Mouse (Mus musculus) hindbrain, embryonic 15.5 days (tissue): ENCODE measurements around the gene Fam50b. TPM values are rescaled to one million over a fixed set of nuclear protein-coding genes. Genes with fewer than 3 reads are reported as not detected.

Experiments
- ATAC-seq: fragments of 200-750 bp; cut with Nextera tagmentation; 2 replicates; pipeline ENCODE4 v1.8.0; 2017; ENCODE audit warnings: low read depth, moderate number of reproducible peaks, moderate TSS enrichment; ENCODE audit not compliant: low FRiP score
- H3K27ac ChIP-seq: fragments of 300-500 bp; sonication (generic); replicated peaks from 2 replicates; pipeline ENCODE4 v1.5.1; 2015; ENCODE audit warnings: mild to moderate bottlenecking, inconsistent platforms
- H3K27me3 ChIP-seq: fragments of 300-500 bp; sonication (generic); 2 replicates; pipeline ENCODE4 v1.6.1; 2015; ENCODE audit warnings: control low read depth, inconsistent platforms
- H3K36me3 ChIP-seq: fragments of 300-500 bp; sonication (generic); 2 replicates; pipeline ENCODE4 v1.6.1; 2015; ENCODE audit warnings: control low read depth, inconsistent platforms
- H3K4me1 ChIP-seq: fragments of 300-500 bp; sonication (generic); replicated peaks from 2 replicates; pipeline ENCODE4 v1.6.1; 2015; ENCODE audit warnings: control low read depth, inconsistent platforms
- H3K4me2 ChIP-seq: fragments of 300-500 bp; sonication (generic); 2 replicates; pipeline ENCODE4 v1.6.1; 2015; ENCODE audit warnings: moderate library complexity, mild to moderate bottlenecking, inconsistent platforms
- H3K4me3 ChIP-seq: fragments of 300-500 bp; sonication (generic); 2 replicates; pipeline ENCODE4 v1.5.1; 2015; ENCODE audit warnings: mild to moderate bottlenecking, inconsistent platforms
- H3K9ac ChIP-seq: fragments of 300-500 bp; sonication (generic); 2 replicates; pipeline ENCODE4 v1.6.1; 2015; ENCODE audit warnings: inconsistent platforms
- H3K9me3 ChIP-seq: fragments of 300-500 bp; sonication (generic); 2 replicates; pipeline ENCODE4 v1.6.1; 2016; ENCODE audit warnings: control low read depth, inconsistent platforms
- WGBS: fragments of 180-500 bp; shearing (Covaris S2); methylation state at CpG from one replicate; pipeline ENCODE4 v1.1.7; 2015; 5-methylcytosine and 5-hydroxymethylcytosine counted together
- polyA plus RNA-seq: library from polyadenylated mRNA; unstranded; fragments of >200 nt; fragmentation: Nextera tagmentation; extraction: Ambion mirVana; gene quantifications from 2 replicates; pipeline ENCODE4 v1.2.1, GENCODE M21; 2015

Fam50b gene
- not detected in 2 replicates for polyA plus RNA-seq

- ATAC-seq: peak; percentile 65; the same call in 1 of the 2 replicates
- WGBS: 30% methylated on average over 5 of the region's 5 CpGs
- Histone ChIP-seq H3K4me2 (0 out of 2 replicates have a peak within 1 kb of the TSS, but pooled peaks have one; percentile 9), H3K9me3 (no peaks in the 10 kb centered on the region), H3K9ac (no peak within 1 kb of the TSS), H3K4me1 (peaks cover 9% of the 10 kb centered on the region; the same call in 1 of the 2 replicates), H3K36me3 (no peaks in the 10 kb centered on the region), H3K27ac (no peak within 1 kb of the TSS), H3K27me3 (no peaks in the 10 kb centered on the region), H3K4me3 (no peak within 1 kb of the TSS)
Observed at GRCm38 (mm10) chr13:34734686-34735085, at the start of gene Fam50b. Fam50b (plus strand) TSS chr13:34734850.

- WGBS: 69% methylated on average over 7 of the region's 7 CpGs
- H3K36me3 ChIP-seq: no peaks in the 10 kb centered on the region
- no peak overlapping the region for H3K9ac ChIP-seq
- no peaks in the 10 kb centered on the region for H3K4me1 ChIP-seq
- no peak for ATAC-seq
- H3K27me3 ChIP-seq: no peaks in the 10 kb centered on the region
- H3K4me3 ChIP-seq: no peak overlapping the region
- no peak overlapping the region for H3K4me2 ChIP-seq
- no peak overlapping the region for H3K27ac ChIP-seq
- no peaks in the 10 kb centered on the region for H3K9me3 ChIP-seq
Observed at GRCm38 (mm10) chr13:34685008-34685765, 49.5 kb upstream of the Fam50b start.

DNA sequence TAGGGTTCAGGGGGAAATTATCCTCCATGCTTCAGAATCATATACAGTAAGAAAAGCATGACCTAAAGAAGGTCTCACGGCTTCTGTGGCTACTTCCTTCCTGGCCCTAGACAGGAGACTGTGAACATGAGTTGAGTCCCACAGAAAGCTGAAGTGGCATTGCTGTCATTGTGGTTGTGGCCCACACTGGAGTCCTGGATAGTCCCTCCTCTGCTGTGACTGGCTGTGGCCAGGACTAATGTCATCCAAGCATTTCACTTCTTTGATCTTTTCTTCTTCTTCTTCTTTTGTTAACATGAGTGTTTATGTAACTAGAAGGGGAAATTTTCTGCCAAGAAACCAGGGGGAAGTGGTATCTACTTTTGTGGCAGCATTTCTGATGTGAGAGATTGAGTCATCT is 43.6 kb upstream of the Fam50b start:
- no peak for ATAC-seq
- 89% methylated on average over 1 of the region's 1 CpGs for WGBS
- H3K9me3 ChIP-seq: no peaks in the 10 kb centered on the region

DNA sequence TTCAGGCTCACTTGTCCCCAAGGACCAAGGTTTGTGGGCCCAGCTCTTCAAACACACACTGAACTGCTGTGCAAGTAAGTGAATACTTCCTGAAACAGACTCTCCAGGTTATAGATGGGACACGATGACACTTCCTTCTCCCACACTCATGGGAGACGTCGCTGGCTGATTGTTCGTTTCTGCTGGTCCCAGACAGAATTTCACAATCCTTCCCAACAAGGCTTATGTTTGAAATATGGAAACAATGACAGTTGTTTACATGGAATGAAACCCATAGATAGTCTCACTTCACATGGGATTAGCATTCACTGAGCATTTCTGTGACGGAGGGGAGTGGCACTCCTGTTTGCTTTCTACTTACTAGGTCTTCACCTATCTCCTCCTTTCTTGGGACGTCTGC is 41.5 kb upstream of the Fam50b start:
- ATAC-seq: no peak
- no peaks in the 10 kb centered on the region for H3K4me1 ChIP-seq
- H3K9ac ChIP-seq: no peak overlapping the region
- H3K27ac ChIP-seq: no peak overlapping the region
- 84% methylated on average over 6 of the region's 6 CpGs for WGBS
- H3K36me3 ChIP-seq: no peaks in the 10 kb centered on the region
- no peak overlapping the region for H3K4me2 ChIP-seq
- no peaks in the 10 kb centered on the region for H3K27me3 ChIP-seq
- no peak overlapping the region for H3K4me3 ChIP-seq
- no peaks in the 10 kb centered on the region for H3K9me3 ChIP-seq

More for the DNA sequence above, 43.6 kb upstream of the Fam50b start:
- no peak overlapping the region for H3K9ac ChIP-seq
- H3K27ac ChIP-seq: no peak overlapping the region
- H3K27me3 ChIP-seq: no peaks in the 10 kb centered on the region
- no peaks in the 10 kb centered on the region for H3K36me3 ChIP-seq
- no peak overlapping the region for H3K4me3 ChIP-seq
- no peaks in the 10 kb centered on the region for H3K4me1 ChIP-seq
- H3K4me2 ChIP-seq: no peak overlapping the region

- H3K27ac ChIP-seq: no peak overlapping the region
- H3K9me3 ChIP-seq: no peaks in the 10 kb centered on the region
- no peak overlapping the region for H3K4me3 ChIP-seq
- H3K9ac ChIP-seq: no peak overlapping the region
- H3K4me2 ChIP-seq: no peak overlapping the region
- ATAC-seq: no peak
- no peaks in the 10 kb centered on the region for H3K36me3 ChIP-seq
- 88% methylated on average over 7 of the region's 7 CpGs for WGBS
- H3K27me3 ChIP-seq: no peaks in the 10 kb centered on the region
- no peaks in the 10 kb centered on the region for H3K4me1 ChIP-seq
Observed at GRCm38 (mm10) chr13:34696734-34697332, 37.8 kb upstream of the Fam50b start.

DNA sequence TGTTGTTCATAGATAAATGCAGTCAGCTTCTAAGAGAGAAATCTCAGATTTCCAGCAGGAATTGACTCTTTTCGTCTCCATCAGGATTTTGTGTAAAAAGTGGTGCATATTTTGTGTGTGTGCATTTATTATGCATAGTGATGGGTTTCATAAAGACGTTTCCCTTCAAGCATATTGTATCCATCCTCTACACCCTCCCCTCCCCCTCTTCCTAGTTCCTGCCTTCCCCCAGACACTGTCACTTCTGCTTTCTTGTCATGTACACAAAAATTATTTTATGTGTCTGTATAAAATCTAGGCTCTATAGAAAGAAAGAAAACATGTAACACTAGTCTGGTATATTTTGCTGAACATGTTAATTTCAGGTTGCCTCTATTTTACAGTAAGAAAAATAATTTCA is 34.6 kb upstream of the Fam50b start:
- no peak for ATAC-seq
- H3K4me3 ChIP-seq: no peak overlapping the region
- WGBS: 62% methylated on average over 2 of the region's 2 CpGs
- no peak overlapping the region for H3K9ac ChIP-seq
- H3K27me3 ChIP-seq: no peaks in the 10 kb centered on the region
- H3K27ac ChIP-seq: no peak overlapping the region
- no peak overlapping the region for H3K4me2 ChIP-seq
- no peaks in the 10 kb centered on the region for H3K4me1 ChIP-seq
- no peaks in the 10 kb centered on the region for H3K9me3 ChIP-seq
- H3K36me3 ChIP-seq: no peaks in the 10 kb centered on the region

- Histone ChIP-seq H3K4me2 (no peak overlapping the region), H3K4me1 (no peaks in the 10 kb centered on the region), H3K9me3 (no peaks in the 10 kb centered on the region), H3K9ac (no peak overlapping the region), H3K36me3 (no peaks in the 10 kb centered on the region), H3K4me3 (no peak overlapping the region), H3K27ac (no peak overlapping the region), H3K27me3 (no peaks in the 10 kb centered on the region)
- 95% methylated on average over 1 of the region's 1 CpGs for WGBS
- ATAC-seq: no peak
Observed at GRCm38 (mm10) chr13:34700630-34701029, 34.0 kb upstream of the Fam50b start.

- no peak for ATAC-seq
- H3K9me3 ChIP-seq: no peaks in the 10 kb centered on the region
- no peaks in the 10 kb centered on the region for H3K4me1 ChIP-seq
- H3K9ac ChIP-seq: no peak overlapping the region
- H3K4me2 ChIP-seq: no peak overlapping the region
- no peaks in the 10 kb centered on the region for H3K27me3 ChIP-seq
- H3K27ac ChIP-seq: no peak overlapping the region
- WGBS: 65% methylated on average over 2 of the region's 2 CpGs
- no peaks in the 10 kb centered on the region for H3K36me3 ChIP-seq
- H3K4me3 ChIP-seq: no peak overlapping the region
Observed at GRCm38 (mm10) chr13:34703301-34703700, 31.3 kb upstream of the Fam50b start.

DNA sequence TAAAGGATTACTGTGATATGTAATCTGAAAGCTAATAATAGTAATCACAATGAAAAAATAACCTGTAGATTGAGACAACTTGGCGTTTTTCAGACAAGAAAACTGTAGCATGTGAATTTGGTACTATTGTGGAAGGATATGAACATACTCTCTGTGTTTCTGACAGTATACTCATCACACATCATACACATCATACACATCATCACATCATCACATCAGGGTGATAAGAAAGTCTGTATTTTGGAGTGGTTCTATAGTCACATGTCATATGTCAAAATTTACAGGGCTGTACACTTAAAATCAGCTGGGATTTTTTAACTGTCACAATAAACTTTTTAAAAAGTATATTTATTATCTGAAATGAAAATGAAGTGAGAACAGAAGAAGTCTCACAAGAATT is 30.9 kb upstream of the Fam50b start:
- 85% methylated on average over 1 of the region's 1 CpGs for WGBS
- no peak overlapping the region for H3K4me3 ChIP-seq
- no peaks in the 10 kb centered on the region for H3K4me1 ChIP-seq
- no peaks in the 10 kb centered on the region for H3K36me3 ChIP-seq
- no peak overlapping the region for H3K4me2 ChIP-seq
- H3K27ac ChIP-seq: no peak overlapping the region
- no peak for ATAC-seq
- no peaks in the 10 kb centered on the region for H3K9me3 ChIP-seq
- H3K27me3 ChIP-seq: no peaks in the 10 kb centered on the region
- no peak overlapping the region for H3K9ac ChIP-seq

- ATAC-seq: no peak
- WGBS: 27% methylated on average over 3 of the region's 3 CpGs
- Histone ChIP-seq H3K9me3 (no peaks in the 10 kb centered on the region), H3K27me3 (no peaks in the 10 kb centered on the region), H3K27ac (no peak overlapping the region), H3K36me3 (no peaks in the 10 kb centered on the region), H3K4me1 (no peaks in the 10 kb centered on the region), H3K4me2 (no peak overlapping the region), H3K4me3 (no peak overlapping the region), H3K9ac (no peak overlapping the region)
Observed at GRCm38 (mm10) chr13:34704835-34705234, 29.8 kb upstream of the Fam50b start.

DNA sequence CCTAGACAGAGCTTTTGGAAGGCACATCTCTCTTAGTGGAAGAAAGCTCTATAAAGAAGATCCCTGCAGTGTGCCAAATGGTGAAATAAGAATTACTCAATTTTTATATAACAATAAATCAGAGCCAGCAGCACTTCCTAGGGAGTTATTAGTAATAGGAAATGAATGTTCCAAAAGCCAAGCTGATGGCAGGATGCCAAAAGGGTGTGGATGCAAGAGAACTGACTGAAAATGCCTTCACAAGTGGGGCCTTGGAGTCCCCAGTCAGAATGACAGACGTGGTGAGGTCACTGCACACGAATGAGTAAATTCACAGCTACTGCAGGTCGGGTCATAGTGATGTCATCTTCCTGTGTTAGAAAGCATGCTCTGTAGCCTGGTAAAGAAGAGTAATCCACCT is 25.7 kb upstream of the Fam50b start:
- Histone ChIP-seq H3K4me3 (no peak overlapping the region), H3K4me2 (no peak overlapping the region), H3K9ac (no peak overlapping the region), H3K27me3 (no peaks in the 10 kb centered on the region), H3K4me1 (no peaks in the 10 kb centered on the region), H3K9me3 (no peaks in the 10 kb centered on the region), H3K36me3 (no peaks in the 10 kb centered on the region), H3K27ac (no peak overlapping the region)
- no peak for ATAC-seq
- 37% methylated on average over 3 of the region's 3 CpGs for WGBS

- no peaks in the 10 kb centered on the region for H3K4me1 ChIP-seq
- no peaks in the 10 kb centered on the region for H3K36me3 ChIP-seq
- H3K27ac ChIP-seq: no peak overlapping the region
- H3K4me2 ChIP-seq: no peak overlapping the region
- no peaks in the 10 kb centered on the region for H3K9me3 ChIP-seq
- no peak overlapping the region for H3K9ac ChIP-seq
- no peak overlapping the region for H3K4me3 ChIP-seq
- no peaks in the 10 kb centered on the region for H3K27me3 ChIP-seq
- 88% methylated on average over 4 of the region's 4 CpGs for WGBS
- ATAC-seq: no peak
Observed at GRCm38 (mm10) chr13:34709566-34709965, 25.1 kb upstream of the Fam50b start.
